Mouse (Mus musculus): ENCODE measurements around the gene Nktr. TPM values are rescaled to one million over a fixed set of nuclear protein-coding genes. Genes with fewer than 3 reads are reported as not detected.

The Nktr gene
- polyA plus RNA-seq, 1 experiment from 2014 or later = 54.5 TPM

GRCm38 (mm10) chr9:121706029-121706675 is 12.8 kb upstream of the Nktr start:
- in situ Hi-C loops (cut with MboI; ENCODE audit: low pct_unique_long_range_greater_than_20kb) = no loop called here
- DNase-seq (ENCODE audit: low read depth, low spot score) (no peak), ATAC-seq (no peak)
- H3K27me3 ChIP-seq = no peaks in the 10 kb centered on the region
- ChIA-PET CTCF (no interaction called here), POLR2A (no interaction called here)
- TF ChIP-seq CTCF (IDR thresholded peaks at IDR 0.05) = no peak

- H3K27me3 ChIP-seq = no peaks in the 10 kb centered on the region
- DNase-seq (ENCODE audit: low read depth, low spot score) (no peak), ATAC-seq (no peak)
- CTCF ChIA-PET = no interaction called here
- POLR2A ChIA-PET = no interaction called here
- in situ Hi-C loops (cut with MboI; ENCODE audit: low pct_unique_long_range_greater_than_20kb) = no loop called here
- no peak for TF ChIP-seq CTCF (IDR thresholded peaks at IDR 0.05)
These were observed 11.2 kb upstream of the Nktr start for GRCm38 (mm10) chr9:121707801-121708200.

- POLR2A ChIA-PET = interaction anchor here (1.7 kb wide), 1 partner anchor 11 kb away, joined by 9 read pairs; the partner anchor contains the start of gene Nktr
- CTCF ChIA-PET = no interaction called here
- no peak for TF ChIP-seq CTCF (IDR thresholded peaks at IDR 0.05)
- in situ Hi-C loops (cut with MboI; ENCODE audit: low pct_unique_long_range_greater_than_20kb) = no loop called here
- H3K27me3 ChIP-seq = no peaks in the 10 kb centered on the region
- no peak for ATAC-seq
- DNase-seq (ENCODE audit: low read depth, low spot score) = no peak
These were observed 10.2 kb upstream of the Nktr start for GRCm38 (mm10) chr9:121708506-121709486.

- in situ Hi-C loops (cut with MboI; ENCODE audit: low pct_unique_long_range_greater_than_20kb) = no loop called here
- POLR2A ChIA-PET = interaction anchor here (0.7 to 1.7 kb wide), 3 partner anchors 10 to 1016 kb away, joined by 3 to 9 read pairs (median 3); partner anchors contain the start of gene Nktr
- ATAC-seq = peak; percentile 92
- no peaks in the 10 kb centered on the region for H3K27me3 ChIP-seq
- no peak for TF ChIP-seq CTCF (IDR thresholded peaks at IDR 0.05)
- CTCF ChIA-PET = interaction anchor here (0.8 kb wide), 1 partner anchor 15 kb away, joined by 4 read pairs; no protein-coding TSS in a partner anchor
- peak; percentile 83 for DNase-seq (ENCODE audit: low read depth, low spot score)
These were observed 8.9 kb upstream of the Nktr start, which contains the start of gene Ss18l2 for GRCm38 (mm10) chr9:121709898-121710583. Gene Ss18l2 (plus strand): TSS chr9:121710329.

GRCm38 (mm10) chr9:121710584-121710975 is 8.4 kb upstream of the Nktr start:
- ATAC-seq (peak; percentile 37), DNase-seq (ENCODE audit: low read depth, low spot score) (no peak)
- CTCF ChIA-PET = interaction anchor here (0.8 kb wide), 1 partner anchor 15 kb away, joined by 4 read pairs; no protein-coding TSS in a partner anchor
- no peak for TF ChIP-seq CTCF (IDR thresholded peaks at IDR 0.05)
- POLR2A ChIA-PET = interaction anchor here (0.9 to 1.7 kb wide), 2 partner anchors 9 to 12 kb away, joined by 3 to 9 read pairs; partner anchors contain the start of gene Nktr
- in situ Hi-C loops (cut with MboI; ENCODE audit: low pct_unique_long_range_greater_than_20kb) = no loop called here
- no peaks in the 10 kb centered on the region for H3K27me3 ChIP-seq

- in situ Hi-C loops (cut with MboI; ENCODE audit: low pct_unique_long_range_greater_than_20kb) = no loop called here
- TF ChIP-seq CTCF (IDR thresholded peaks at IDR 0.05) = no peak
- ATAC-seq = no peak
- ChIA-PET POLR2A (no interaction called here), CTCF (no interaction called here)
- no peak for DNase-seq (ENCODE audit: low read depth, low spot score)
- no peaks in the 10 kb centered on the region for H3K27me3 ChIP-seq
These were observed 1.9 kb upstream of the Nktr start for GRCm38 (mm10) chr9:121717048-121717447.

- ChIA-PET POLR2A (no interaction called here), CTCF (no interaction called here)
- DNase-seq (ENCODE audit: low read depth, low spot score) (no peak), ATAC-seq (no peak)
- in situ Hi-C loops (cut with MboI; ENCODE audit: low pct_unique_long_range_greater_than_20kb) = no loop called here
- no peaks in the 10 kb centered on the region for H3K27me3 ChIP-seq
- no peak for TF ChIP-seq CTCF (IDR thresholded peaks at IDR 0.05)
These were observed 781 bp upstream of the Nktr start for GRCm38 (mm10) chr9:121718070-121718705.

- DNase-seq (ENCODE audit: low read depth, low spot score) = no peak
- ATAC-seq = peak; percentile 53
- no peak for TF ChIP-seq CTCF (IDR thresholded peaks at IDR 0.05)
- no peaks in the 10 kb centered on the region for H3K27me3 ChIP-seq
- ChIA-PET POLR2A (interaction anchor here (0.7 to 1.7 kb wide), 8 partner anchors 10 to 137 kb away, joined by 3 to 9 read pairs (median 4); partner anchors contain the start of genes Sec22c, Ss18l2 and Zfp651), CTCF (interaction anchor here (0.8 to 1.1 kb wide), 3 partner anchors 10 to 200 kb away, joined by 3 to 5 read pairs (median 4); no protein-coding TSS in a partner anchor)
- in situ Hi-C loops (cut with MboI; ENCODE audit: low pct_unique_long_range_greater_than_20kb) = no loop called here
These were observed 670 bp downstream of the Nktr start for GRCm38 (mm10) chr9:121719347-121720331.

- TF ChIP-seq CTCF (IDR thresholded peaks at IDR 0.05) = no peak
- no peak for DNase-seq (ENCODE audit: low read depth, low spot score)
- in situ Hi-C loops (cut with MboI; ENCODE audit: low pct_unique_long_range_greater_than_20kb) = no loop called here
- ATAC-seq = no peak
- H3K27me3 ChIP-seq = no peaks in the 10 kb centered on the region
- POLR2A ChIA-PET = no interaction called here
- CTCF ChIA-PET = no interaction called here
These were observed 21.5 kb downstream of the Nktr start for GRCm38 (mm10) chr9:121740490-121740889.

Measured in Patski (cell line).